Mouse (Mus musculus) fat pad, adult 2 months (tissue): ENCODE data around the gene Gm17334.

ENCODE experiments used
- DNase-seq: peaks from one replicate; pipeline ENCODE4 v3.0.0-alpha.2; 2011; ENCODE audit warnings: low read depth, low spot score; ENCODE audit errors: extremely low read depth

Gm17334 gene

DNA sequence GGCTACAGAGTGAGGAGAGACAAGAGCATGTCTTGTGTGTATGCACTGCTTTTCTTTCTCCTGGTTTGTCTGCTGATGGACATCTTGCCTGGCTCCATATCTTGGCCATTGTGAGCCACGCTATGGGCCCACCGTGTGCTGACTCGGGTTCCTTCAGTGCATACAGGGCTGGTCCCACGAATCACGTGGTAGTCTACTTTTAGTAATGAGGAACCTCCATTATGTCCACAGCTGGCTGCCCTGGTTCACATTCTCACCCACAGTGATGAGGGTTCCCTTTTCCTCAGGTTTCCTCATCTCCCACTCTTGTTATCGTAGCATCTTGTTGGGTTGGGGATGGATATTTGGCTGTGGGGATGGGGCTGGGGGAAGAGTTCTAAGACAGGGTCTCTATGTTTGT lies 24.4 kb downstream of the Gm17334 start:
- no peak for DNase-seq

DNA sequence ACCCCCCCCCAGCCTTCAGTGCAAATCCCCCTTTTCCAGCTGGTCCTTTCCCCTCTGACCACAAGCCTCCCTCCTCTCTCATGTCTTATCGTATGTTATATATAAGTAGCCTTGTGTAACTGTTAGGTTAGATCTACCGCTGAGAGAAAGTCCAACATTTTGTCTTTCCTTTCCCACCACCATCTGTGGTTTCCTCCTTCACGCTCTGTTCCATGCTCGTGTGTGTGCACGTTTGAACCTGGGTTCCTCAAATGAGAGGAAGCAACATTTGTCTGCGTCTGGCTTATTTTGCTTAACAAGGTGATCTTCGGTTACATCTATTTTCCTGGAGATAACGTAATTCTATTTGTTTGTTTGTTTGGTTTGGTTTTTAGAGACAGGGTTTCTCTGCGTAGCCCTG lies 25.0 kb downstream of the Gm17334 start:
- DNase-seq = no peak

DNA sequence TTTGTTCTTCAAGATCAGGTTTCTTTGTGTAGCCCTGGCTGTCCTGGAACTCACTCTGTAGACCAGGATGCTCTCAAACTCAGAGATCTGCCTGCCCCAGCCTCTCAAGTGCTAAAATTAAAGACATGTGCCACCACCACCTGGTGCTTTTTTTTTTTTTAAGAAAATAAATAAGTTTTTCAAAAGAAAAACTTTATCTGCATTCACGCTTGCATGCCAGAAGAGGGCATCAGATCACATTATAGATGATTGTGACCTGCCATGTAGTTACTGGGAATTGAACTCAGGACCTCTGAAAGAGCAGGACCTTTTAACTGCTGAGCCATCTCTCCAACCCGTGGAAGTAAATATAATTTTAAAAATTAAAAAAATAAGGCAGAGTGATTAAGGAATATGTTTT lies 27.7 kb downstream of the Gm17334 start:
- no peak for DNase-seq

DNA sequence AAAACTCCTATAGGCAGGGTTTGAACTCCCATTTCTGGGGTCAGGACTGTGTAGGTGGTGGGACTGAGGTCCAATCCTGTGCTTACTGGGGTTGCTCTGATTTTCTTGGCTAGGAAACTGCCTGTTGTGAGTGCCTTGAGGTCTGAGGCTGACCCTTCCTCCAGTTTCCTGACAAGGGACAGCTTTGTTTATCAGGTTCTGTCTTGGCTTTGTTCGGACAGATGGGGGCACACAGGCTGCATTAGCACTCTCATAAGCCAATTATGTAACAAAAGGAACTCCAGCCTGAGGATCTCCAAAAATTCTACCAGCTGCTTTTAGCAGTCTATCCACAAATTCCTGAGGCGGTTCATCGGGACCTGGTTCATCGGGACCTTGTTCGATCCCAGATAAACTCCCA lies 30.6 kb downstream of the Gm17334 start:
- DNase-seq = no peak

DNA sequence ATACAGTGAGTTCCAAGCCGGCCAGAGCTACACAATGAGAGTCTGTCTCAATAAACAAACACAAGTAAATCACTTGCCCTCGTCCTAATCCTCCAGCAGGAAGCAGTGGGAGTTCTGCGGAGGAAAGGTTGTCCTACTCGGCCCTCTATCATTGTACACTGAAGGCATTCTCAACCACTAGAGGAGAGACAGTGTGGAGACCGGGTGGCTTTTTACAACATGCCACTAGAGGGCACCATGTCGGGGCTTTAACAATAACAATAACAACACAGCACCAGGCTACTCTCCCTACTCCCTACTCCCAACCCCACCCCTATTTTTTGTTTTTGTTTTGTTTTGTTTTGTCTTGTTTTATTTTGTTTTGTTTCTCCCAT lies 35.4 kb downstream of the Gm17334 start:
- no peak for DNase-seq

DNA sequence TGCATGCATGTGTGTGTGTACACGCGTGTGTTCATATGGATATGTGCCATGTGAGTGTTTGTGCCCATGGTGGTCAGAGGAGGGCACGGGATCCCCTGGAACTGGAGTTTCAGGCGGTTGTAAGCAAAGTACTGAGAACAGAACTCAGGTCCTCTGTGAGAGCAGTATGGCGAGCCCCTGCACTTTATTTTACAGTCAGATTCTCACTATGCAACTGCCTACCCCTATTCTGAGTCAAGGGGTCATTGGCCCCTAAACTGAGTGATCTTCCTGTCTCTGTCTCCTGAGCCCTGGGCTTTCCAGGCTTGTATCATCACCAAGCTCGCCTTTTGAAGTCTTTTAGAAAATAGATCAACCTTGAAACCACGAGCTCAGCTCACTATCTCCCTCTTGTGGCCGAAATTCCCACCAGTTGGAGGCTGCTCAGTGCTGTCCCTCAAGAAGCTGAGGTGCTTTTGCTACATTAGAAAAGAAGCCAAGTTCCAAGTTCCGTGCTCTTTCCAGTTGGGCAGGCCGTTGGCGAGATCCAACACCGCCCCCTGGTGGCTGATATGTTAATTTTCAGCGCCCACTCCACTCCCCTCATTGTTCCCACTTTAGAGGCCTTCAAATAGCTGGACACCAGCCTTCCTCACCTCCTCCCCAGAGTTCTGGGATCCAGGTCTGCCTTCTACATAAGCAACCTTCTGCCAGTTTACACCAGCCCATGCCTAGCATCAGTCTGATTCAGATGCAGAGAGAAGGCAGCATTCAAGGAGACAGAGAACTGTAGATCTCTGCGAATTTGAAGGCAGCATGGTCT lies 36.0 kb downstream of the Gm17334 start:
- DNase-seq = no peak

DNA sequence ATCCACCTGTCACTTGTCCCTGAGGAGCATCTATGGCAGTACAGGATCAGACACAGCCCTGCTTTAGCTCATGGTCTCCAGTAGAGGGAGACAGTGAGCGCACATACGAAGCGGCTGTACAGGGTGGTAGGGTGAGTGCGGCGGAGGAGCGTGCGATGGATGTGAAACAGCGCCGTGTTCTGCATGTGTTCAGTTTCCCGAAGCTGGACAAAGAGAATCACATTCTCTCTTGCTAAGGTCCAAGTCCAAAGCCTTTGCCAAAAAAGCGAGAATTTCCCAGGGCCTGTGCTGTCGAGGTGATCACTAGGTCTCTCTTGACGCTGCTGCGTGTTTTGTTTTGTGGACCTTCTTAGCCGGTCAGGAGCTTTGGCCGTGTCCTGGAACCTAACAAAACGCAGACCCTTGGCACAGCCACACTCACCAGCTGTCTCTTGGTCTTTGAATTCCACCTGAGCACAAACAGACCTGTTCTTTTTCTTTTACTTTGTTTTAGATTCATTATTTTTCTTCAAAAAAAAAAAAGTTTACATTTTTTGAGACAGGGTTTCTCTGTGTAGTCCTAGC lies 37.2 kb downstream of the Gm17334 start:
- no peak for DNase-seq

DNA sequence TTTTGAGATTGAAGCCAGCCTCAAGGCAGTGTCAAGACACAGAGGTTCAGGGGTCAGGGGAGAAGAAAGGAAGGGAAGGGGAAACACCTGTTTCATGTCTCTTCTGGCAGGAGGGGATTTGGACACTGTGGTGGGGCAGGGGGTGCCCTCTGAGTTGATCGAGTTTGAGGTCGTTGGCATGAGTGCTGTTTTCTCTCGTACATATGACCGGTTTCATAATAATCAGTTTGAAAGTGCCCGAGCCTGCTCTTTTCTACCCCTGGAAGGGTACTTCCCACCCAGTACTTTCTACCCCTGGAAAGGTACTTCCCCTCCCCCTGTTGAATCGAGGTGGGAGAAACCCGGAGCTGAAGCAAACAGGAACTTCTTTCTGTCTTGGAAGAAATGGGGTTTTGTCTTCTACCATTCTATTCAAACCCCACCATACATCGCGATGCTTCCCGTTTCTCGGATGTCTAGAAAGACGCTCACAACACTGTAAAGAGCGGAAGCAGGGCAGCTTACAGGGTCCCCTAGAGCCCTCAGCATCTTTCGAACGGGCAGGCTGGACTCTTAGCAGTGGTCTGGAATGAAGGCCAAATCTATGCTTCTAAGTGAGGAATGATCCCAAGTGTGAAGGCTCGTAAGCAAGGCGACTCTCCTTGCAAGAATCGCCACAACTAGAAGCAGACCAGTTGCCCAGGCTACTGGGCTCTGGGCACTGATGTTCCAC lies 37.9 kb downstream of the Gm17334 start:
- DNase-seq = no peak

DNA sequence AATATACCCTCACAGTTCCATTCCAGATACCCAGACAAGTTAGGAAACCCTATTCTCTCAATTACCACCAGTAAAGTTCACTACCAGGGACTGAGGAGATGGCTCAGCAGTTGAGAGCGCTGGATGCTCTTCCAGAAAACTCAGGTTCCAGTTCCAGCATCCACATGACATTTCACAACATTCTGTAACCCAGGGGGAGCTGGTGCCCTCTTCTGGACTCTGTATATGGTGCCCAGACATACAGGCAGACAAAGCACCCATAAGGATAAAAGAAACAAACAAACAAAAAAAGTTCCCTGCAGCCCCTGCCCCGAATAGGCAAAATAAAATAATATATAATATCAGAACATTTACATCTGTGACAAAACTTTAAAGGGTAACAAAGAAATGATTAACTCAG lies 38.6 kb downstream of the Gm17334 start:
- no peak for DNase-seq

DNA sequence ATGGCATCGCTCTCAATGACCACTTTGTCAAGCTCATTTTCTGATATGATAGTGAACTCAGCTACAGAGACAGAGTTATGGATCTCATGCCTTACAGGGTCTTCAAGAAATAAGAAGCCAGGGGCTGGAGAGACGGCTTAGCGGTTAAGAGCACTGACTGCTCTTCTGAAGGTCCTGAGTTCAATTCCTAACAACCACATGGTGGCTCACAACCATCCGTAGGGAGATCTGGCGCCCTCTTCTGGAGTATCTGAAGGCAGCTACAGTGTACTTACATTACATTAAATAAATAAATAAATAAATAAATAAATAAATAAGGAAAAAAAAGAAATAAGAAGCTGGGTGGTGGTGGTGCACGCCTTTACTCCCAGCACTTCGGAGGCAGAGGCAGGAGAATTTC lies 39.2 kb downstream of the Gm17334 start:
- no peak for DNase-seq

DNA sequence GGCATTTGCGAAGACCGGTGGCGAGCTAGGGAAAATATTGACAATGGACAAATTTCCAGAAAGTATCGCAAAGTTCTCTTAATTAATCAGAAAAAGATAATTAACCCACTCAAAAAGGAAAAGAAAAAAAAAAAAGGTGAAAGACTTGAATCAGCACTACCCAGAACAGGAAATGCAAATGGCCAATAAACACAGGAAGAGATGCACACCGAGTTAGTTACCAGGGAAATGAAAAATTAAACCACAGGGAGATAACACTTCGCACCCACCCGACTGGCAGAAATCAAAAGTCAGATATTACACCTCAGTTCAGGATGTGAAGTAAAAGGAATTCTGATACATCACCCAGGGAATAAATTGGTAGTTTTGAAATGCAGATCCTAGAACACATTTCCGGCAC lies 40.7 kb downstream of the Gm17334 start:
- no peak for DNase-seq

DNA sequence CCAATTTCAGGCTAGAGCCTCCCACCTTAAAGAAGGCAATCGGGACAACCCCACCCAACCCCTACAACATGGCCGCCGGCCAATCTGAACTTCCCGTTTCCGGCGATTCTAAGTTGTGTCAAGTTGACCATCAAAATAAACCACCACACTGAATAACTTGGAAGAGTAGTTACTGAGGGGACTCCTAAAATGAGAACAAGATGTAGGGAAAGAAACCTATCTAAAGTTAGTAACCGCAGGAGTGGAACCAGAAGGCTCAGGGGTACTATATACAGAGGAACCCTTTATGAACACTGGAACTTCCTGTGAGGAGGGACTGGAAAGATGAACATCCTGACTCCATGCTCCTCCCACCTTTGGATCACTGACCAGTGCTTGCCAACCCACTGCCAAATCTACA lies 41.5 kb downstream of the Gm17334 start:
- DNase-seq = no peak
